Mouse (Mus musculus): ENCODE measurements at regions not wholly inside any gene's neighbourhood (a gene's known extent, or its start where the extent isn't known, plus 50 kb on each side); places are given as distances from the start of the nearest gene placed in this dataset.
"Not testable (repeated sequence)": the region's sequence is repeated elsewhere in the genome, so short reads cannot be mapped to it uniquely, and the experiment has no call there.

DNA sequence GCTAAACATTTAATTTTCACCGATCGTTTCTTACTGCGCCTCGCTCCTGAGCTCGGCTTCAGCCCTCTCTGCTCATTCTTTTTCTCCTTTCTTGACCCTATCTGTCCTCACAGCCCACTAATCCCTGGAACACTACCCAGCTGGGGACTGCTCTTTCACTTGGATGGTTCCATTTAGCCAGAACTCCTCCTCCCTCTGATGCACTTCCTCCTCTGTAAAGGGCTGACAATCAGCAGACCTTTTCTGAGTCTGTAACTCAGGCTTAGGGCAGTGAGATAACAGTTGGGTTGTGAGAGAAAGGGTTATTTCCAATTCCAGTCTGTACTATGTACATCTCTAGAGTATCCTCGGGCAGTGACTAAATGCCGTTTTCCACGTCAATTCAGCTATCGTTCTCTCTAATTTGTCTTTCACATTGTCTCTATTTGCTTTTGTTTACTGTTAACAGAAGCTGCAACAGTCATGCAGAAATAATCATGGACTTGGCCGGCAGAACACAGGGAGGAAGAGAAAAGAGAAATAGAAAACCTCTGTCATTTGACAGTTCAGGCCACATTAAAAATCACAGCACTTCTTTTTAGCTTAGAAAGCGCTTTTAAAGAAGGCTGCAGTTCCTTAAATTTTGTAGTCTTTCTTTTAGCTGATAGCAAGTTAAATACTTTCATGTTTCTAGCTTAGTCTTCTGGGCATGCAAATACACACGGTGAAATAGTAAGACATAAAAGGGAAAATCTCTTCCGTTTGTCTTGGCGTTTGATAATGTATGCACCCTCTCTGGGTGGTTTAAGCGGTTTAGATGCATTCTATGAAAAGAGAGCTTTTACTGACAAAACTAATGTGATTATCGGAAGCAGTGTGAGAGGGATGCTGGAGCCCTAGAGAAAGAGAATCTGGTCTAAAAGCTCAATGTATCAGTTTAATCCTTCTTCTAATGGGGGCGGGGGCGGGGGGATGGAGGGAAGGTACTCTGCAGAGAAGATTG lies 94.7 kb upstream of the Fam181b start:
- H3K4me3 ChIP-seq (ENCODE audit: insufficient read depth, low read length) = no peak overlapping the region
- peaks cover 18% of the 10 kb centered on the region for H3K4me1 ChIP-seq (ENCODE audit: control insufficient read depth, insufficient read depth, low read length)
- peak overlapping the region; percentile 88 for H3K27ac ChIP-seq (ENCODE audit: insufficient read depth, low read depth, low read length)
- TF ChIP-seq CTCF (IDR thresholded peaks at IDR 0.05; ENCODE audit: low read depth, low read length) (no peak), POLR2A (IDR thresholded peaks at IDR 0.05; ENCODE audit: borderline replicate concordance, low read depth, low read length) (no peak)

GRCm38 (mm10) chr7:92985683-92986070 lies 94.0 kb upstream of the Fam181b start:
- Histone ChIP-seq H3K4me3 (ENCODE audit: insufficient read depth, low read length) (no peak overlapping the region), H3K27ac (ENCODE audit: insufficient read depth, low read depth, low read length) (no peak overlapping the region), H3K4me1 (ENCODE audit: control insufficient read depth, insufficient read depth, low read length) (peaks cover 13% of the 10 kb centered on the region)
- TF ChIP-seq POLR2A (IDR thresholded peaks at IDR 0.05; ENCODE audit: borderline replicate concordance, low read depth, low read length) (no peak), CTCF (IDR thresholded peaks at IDR 0.05; ENCODE audit: low read depth, low read length) (no peak)

GRCm38 (mm10) chr7:92998886-92999285 lies 80.8 kb upstream of the Fam181b start:
- Histone ChIP-seq H3K4me3 (ENCODE audit: insufficient read depth, low read length) (no peak overlapping the region), H3K27ac (ENCODE audit: insufficient read depth, low read depth, low read length) (no peak overlapping the region), H3K4me1 (ENCODE audit: control insufficient read depth, insufficient read depth, low read length) (no peaks in the 10 kb centered on the region)
- TF ChIP-seq CTCF (IDR thresholded peaks at IDR 0.05; ENCODE audit: low read depth, low read length) (no peak), POLR2A (IDR thresholded peaks at IDR 0.05; ENCODE audit: borderline replicate concordance, low read depth, low read length) (no peak)

- not testable (repeated sequence) for H3K27ac ChIP-seq (ENCODE audit: insufficient read depth, low read depth, low read length); H3K4me3 ChIP-seq (ENCODE audit: insufficient read depth, low read length); H3K4me1 ChIP-seq (ENCODE audit: control insufficient read depth, insufficient read depth, low read length)
Observed at GRCm38 (mm10) chr7:93006694-93007231, 72.9 kb upstream of the Fam181b start.

DNA sequence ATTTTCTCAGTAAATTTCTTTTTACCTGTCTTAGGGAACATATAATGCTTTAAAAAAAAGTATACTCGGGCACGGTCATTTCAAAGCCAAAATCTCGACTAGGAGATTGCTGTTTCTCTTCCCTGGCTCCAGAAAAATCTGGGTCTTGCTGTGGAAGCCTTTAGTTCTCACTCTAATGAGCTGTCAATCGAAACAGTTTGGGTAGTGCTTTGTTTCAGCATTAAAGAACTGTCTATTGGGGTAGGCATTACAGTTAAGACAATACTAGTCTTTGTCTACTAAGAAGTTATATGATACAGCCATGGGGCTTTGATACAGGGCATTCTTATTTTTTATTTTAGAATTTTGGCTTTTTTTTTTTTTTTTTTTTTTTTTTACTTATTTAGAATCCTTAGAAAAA lies 71.9 kb upstream of the Fam181b start:
- Histone ChIP-seq H3K4me1 (ENCODE audit: control insufficient read depth, insufficient read depth, low read length) (no peaks in the 10 kb centered on the region), H3K27ac (ENCODE audit: insufficient read depth, low read depth, low read length) (no peak overlapping the region), H3K4me3 (ENCODE audit: insufficient read depth, low read length) (no peak overlapping the region)
- TF ChIP-seq POLR2A (IDR thresholded peaks at IDR 0.05; ENCODE audit: borderline replicate concordance, low read depth, low read length) (no peak), CTCF (IDR thresholded peaks at IDR 0.05; ENCODE audit: low read depth, low read length) (no peak)

GRCm38 (mm10) chr7:93019390-93019789 lies 60.3 kb upstream of the Fam181b start:
- Histone ChIP-seq H3K4me1 (ENCODE audit: control insufficient read depth, insufficient read depth, low read length) (no peaks in the 10 kb centered on the region), H3K4me3 (ENCODE audit: insufficient read depth, low read length) (no peak overlapping the region), H3K27ac (ENCODE audit: insufficient read depth, low read depth, low read length) (no peak overlapping the region)
- TF ChIP-seq POLR2A (IDR thresholded peaks at IDR 0.05; ENCODE audit: borderline replicate concordance, low read depth, low read length) (no peak), CTCF (IDR thresholded peaks at IDR 0.05; ENCODE audit: low read depth, low read length) (no peak)

DNA sequence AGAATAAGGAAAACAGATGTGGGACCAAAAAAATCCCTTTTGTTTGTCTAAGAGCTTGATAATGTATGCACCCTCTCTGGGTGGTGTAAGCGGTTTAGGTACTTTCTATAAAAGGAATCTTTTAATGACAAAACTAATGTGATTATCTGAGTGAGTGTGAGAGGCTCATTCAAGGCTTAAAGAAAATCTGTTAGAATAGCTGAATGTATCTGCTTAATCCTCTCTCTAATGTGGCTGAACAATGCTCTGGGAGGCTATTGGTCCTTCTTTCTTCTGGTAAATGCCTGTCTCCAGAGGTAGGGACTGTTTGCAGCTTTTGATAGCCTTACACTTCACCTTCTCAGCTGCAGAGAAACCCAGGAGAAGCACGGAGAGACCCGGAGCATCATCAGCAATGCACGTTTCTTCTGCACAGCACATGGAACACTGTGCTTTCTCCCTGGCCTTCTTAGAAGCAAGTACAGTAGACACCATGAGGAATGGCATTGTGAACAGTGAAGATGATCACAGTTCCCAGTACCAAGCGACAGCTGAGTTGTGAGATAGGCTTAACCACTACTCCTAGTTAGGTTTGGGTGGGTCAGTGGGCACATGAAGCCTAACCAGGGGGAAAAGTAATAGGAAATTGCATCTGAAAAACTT lies 56.1 kb upstream of the Fam181b start:
- no peak overlapping the region for H3K27ac ChIP-seq (ENCODE audit: insufficient read depth, low read depth, low read length)

DNA sequence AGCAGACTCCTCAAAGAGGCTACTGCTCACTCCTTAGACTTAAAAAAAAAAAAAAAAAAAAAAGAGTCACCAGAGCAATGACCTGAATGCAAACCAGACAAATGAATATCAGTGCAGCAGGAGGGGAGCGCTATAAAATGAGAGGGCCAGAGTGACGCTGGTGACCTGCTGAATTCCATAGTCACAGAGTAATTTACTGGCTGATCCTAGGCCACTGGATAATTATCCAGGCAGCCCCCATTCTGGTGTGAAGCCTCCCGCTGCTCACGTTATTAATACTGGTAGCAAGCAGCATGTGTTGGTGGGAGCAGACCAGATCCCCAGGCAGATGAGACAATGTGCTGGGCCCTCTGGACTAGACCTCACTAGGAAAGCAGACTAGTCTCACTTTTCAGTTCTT lies 53.4 kb upstream of the Fam181b start:
- H3K4me3 ChIP-seq (ENCODE audit: insufficient read depth, low read length) = no peak overlapping the region
- TF ChIP-seq POLR2A (IDR thresholded peaks at IDR 0.05; ENCODE audit: borderline replicate concordance, low read depth, low read length) = no peak
- TF ChIP-seq CTCF (IDR thresholded peaks at IDR 0.05; ENCODE audit: low read depth, low read length) = no peak
- no peaks in the 10 kb centered on the region for H3K4me1 ChIP-seq (ENCODE audit: control insufficient read depth, insufficient read depth, low read length)
- H3K27ac ChIP-seq (ENCODE audit: insufficient read depth, low read depth, low read length) = no peak overlapping the region

More for the DNA sequence above, 56.1 kb upstream of the Fam181b start:
- TF ChIP-seq CTCF (IDR thresholded peaks at IDR 0.05; ENCODE audit: low read depth, low read length) = no peak
- no peak for TF ChIP-seq POLR2A (IDR thresholded peaks at IDR 0.05; ENCODE audit: borderline replicate concordance, low read depth, low read length)
- Histone ChIP-seq H3K4me1 (ENCODE audit: control insufficient read depth, insufficient read depth, low read length) (no peaks in the 10 kb centered on the region), H3K4me3 (ENCODE audit: insufficient read depth, low read length) (no peak overlapping the region)
